Mouse (Mus musculus): ENCODE data around the gene Tsen2. TPM values are rescaled to one million over a fixed set of nuclear protein-coding genes. Genes with fewer than 3 reads are reported as not detected.

Tsen2 gene
- total RNA-seq, 2 experiments from 2014 or later, result 14.7 to 18.7 TPM

DNA sequence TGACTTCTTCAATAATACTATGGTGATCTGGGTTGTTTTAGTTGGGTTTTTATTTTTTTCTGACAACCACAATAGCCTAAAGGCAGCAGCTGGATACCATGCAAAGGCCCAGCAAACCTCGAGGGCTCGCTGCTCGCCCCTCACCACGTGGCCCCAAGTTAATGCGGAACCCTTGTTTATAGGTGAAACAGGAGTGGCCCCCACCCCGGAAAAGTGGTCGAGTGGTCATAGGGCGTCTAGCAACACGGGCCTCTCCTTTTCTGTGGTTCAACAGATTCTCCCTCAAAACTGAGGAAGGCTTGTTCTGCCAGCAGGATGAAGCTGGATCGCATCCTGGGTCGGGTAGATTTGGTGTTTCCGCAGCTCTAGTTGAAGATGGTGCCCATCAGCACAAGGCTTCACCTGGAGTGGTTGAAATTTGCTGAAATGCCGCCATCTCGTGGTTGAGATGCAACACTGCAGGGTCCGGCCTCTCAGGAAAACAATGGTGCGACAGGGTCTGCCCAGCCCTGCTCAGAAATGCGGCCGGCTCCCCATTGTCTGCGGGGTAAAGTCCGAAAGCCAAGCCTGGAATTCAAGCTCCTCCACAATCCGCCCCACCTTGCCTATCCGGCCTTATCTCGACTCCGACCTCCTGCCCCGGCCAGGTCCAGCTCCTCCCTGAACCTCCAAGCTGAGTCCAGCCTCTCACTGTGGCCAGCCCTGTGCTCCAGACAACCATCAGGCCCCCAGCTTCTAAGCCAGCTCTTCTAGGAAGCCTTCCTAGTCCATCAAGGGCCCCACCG lies 5.6 kb upstream of the Tsen2 start:
- peak; percentile 40 to 74 for DNase-seq (ENCODE audit: low spot score in 2 of 2)

DNA sequence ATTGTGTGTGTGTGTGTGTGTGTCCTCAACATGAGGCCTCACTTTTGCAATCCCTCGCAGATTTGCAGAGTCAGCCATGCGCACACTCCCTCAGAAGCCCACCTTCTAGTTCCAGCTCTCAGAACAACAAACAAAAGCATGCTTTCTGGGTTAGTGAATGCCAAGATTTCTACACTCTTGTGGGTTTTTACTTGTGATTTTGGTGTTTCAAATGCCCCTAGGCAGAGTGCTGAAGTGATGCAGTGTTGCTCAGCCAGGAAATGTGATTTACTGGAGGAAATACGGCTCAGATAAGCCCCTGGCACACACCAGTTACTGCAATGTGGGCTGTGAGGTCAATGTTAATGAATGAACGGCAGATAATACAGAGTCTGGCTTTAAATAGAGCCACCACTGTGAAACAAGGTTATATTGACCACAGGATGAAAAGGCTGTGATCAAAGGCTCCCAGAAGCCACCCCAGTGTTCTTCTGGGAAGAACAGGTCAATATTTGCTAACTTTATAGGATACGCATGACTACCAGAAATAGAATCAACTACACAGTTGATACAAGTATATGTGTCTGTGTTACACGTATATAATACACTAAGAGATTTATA lies 2.7 kb upstream of the Tsen2 start:
- DNase-seq (ENCODE audit: low spot score in 2 of 2), result no peak

DNA sequence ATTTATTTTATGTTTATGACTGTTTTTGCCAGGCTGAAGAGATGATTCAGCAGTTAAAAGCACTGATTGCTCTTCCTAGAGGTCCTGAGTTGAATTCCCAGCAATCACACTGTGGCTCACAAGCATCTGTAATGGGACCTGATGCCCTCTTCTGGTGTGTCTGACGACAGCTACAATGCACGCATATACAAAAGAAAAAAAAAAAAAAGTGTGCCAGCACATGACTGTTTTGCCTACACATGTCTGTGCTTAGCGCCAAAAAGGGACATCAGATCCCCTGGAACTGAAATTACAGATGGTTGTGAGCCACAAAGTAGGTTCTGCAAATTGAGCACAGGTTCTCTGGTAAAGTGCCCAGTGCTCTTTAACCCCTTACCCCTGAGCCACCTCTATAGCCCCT lies 2.1 kb upstream of the Tsen2 start:
- DNase-seq (ENCODE audit: low spot score in 2 of 2), result no peak

DNA sequence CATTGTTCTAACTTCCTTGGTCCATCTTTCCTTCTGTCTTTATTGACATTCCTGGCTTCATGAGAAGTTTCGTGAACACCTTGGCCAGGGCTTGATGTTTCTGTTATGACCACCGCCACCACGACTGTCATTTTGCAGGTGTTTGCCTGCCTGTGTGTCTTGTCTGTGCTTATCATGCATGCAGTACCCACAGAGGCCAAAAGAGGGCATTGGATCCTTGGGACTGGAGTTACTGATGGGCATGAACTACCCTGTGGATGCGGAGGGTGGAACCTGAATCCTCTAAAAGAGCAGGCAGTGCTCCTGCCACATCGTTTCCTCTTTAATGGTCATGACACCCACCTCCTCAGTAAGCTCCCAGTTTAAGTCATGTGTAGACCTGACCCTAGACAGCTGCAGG lies 1.8 kb downstream of the Tsen2 start:
- peak in 1 of 2 experiments; percentile 33 for DNase-seq (ENCODE audit: low spot score in 2 of 2)

DNA sequence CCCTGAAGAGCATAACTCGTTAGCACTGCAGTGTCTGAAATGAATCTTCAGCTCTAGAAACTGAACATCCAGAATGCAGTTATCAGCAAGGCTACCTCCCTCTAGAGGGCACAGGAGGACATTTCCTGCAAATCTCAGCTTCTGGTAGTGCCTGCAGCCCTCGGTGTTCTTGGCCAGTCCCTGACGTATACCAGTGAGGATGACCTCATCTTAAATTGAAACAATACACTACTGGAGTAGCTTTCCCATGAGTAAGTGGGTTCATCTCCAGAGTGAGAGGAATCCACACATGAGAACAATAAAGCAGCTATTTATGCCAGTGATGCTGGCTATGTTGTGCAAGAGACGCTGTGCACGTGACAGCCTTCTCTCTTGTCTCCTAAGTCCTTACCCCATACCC lies 11.0 kb downstream of the Tsen2 start:
- no peak for DNase-seq (ENCODE audit: low spot score in 2 of 2)

DNA sequence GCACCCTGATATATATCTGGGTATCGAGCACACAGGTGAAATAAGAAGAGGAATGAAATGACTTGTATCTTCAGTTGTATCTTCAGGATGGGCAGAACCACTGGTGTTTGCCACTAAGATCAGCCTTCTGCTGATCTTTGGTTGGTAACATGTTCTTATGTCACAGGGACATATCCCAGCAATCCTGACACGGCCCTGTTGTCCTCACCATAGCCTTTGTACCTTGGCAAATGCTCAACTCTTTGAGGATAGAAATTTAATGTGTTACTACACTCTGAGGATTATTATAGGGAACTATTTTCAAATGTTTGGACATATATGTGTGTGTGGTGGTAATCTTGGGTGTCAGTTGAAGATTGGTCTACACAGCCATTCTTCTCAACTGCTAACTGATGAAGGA lies 13.7 kb downstream of the Tsen2 start:
- no peak for DNase-seq (ENCODE audit: low spot score in 2 of 2)

DNA sequence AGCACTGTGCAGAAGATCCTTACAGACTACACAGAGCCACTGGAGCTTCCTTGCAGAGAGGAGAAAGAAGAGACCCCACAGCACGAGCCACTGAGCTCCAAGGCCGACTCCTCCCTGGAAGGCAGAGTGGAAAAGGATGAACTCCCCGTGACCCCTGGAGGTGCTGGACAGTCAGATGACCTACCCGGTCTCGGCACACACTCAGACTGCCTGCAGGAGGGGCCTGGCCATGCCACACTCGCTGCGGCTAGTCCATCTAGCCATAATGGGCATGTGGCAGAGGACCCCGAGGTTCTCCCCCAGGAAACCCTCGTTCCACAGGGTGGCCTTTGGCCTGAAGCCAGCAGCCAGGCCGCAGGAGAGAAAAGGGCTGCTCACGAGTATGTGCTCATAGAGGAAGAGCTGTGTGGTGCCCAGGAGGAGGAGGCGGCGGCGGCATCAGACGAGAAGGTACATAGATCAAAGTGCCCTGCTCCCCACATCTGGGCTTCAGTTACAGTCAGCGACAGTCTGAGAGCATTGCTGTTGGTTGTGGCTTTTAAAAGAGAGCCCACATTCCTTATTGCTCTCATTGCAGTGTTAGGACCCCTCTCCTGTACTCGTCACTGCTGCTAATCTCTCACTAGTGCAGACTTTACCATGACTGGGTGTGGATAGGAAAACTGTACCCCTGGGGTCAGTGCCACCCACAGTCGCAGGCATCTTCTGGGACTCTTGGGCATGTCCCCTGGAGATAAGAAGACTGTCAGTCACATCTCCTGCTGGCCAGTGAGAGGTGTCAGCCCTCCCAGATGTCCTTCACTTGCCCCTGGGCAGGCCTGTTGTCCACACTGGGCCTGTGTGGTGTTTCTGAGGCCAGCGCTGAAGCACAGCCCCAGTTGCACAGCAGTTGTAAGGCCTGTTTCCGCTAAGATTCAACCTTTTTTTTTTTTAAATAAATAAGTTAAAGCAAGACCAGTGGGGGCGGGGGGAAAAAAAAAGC lies 15.5 kb downstream of the Tsen2 start:
- no peak for DNase-seq (ENCODE audit: low spot score in 2 of 2)

DNA sequence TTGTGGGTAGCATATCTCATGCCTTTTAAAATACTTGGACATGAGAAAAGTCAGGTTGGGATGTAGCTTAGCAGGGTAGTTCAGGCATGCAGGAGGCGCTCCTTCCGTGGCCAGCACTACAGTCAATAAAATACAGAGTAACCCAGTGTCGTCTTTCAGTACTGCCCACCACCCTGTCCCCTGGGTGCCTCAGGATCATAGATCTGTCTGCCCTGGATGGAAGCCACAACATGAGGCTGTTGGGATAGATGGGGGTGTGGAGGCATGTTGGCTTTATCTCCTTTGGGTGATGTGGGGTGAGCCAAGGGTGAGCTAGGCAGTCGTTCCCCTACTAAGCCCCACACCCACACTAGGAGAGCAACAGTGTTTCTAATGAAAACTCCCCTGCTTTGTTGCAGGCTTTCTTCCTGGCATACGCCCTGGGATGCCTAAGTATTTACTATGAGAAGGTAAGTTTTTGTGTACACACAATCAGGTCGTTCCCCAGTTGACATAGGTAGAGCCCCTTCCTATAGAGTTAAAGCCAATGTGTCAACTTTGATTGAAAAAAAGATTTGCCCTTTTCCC lies 21.1 kb downstream of the Tsen2 start:
- DNase-seq (ENCODE audit: low spot score in 2 of 2), result no peak

DNA sequence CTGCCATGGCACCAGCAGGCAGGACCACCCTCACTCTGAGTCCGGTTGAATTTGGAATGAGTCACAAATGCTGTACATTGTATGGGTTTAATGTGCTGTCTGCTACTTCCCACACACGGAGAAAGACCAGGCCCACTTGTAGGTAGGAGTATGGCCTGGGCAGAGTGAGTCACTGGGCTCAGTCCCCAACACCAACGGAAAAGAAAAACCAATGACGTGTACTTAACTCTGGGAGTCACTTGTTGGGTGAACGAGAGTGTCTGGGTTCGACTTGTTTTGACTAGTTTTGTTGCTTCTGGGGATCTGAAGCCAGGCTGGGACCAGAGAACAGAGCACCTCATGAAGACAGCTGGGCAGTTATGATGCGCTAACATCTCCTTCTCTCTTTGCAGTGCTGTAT lies 29.7 kb downstream of the Tsen2 start:
- no peak for DNase-seq (ENCODE audit: low spot score in 2 of 2)

DNA sequence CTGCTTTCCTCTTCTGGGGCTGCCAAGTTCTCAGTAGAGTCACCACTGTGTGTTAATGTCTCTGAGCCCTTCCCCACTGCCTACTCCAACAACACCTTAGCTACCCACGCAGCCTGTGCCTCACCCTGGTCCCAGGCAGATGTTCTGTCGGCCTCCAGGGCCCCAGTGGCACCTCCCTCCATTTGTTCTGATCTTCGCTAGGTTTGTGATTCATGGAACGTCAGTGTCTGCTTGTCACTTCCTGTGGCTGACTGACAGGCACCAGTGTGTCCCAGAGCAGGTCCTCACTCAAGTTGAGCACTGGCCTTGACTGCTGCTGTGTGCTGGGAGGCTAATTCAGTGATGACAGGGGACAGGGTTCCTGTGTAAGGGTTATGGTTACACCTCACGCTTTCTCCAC lies 32.9 kb downstream of the Tsen2 start:
- DNase-seq (ENCODE audit: low spot score in 2 of 2), result no peak

DNA sequence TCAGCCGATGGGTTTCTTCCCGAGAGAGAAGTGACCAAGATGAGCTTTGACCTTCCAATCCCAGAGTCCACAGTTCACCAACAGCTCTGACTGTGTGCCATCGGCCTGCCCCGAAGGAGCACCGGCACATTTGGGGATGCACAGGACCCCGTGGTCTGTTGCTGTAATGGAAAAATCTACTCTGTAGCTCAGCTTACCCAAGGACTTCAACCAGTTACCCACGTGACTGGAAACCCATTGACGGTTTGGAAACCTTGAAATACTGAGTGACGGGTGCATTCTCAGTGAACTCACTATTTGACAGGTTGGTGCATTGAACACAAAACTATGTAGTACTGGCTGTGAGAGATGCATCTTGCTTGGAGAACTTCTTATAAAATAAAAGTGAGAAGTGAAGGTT lies 33.5 kb downstream of the Tsen2 start:
- DNase-seq (ENCODE audit: low spot score in 2 of 2), result no peak

DNA sequence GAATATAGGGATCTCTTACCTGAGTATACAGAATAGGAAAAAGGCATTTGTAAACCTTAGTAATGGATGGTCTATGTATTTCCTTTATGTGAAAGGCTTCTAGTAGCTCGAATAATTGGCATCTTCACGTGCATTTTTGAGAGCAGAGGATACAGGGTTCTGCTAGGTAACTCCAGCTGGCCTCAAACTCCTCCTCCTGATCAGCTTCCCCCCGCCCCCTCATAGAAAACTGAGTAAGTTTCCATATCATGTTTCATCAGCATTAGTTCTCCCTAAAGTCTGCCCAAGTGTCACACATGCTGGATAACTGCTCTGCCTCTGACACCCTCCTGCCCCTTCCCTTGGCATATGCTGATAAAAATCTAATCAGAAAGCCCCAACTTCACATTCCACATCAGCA lies 36.3 kb downstream of the Tsen2 start:
- DNase-seq (ENCODE audit: low spot score in 2 of 2), result no peak

DNA sequence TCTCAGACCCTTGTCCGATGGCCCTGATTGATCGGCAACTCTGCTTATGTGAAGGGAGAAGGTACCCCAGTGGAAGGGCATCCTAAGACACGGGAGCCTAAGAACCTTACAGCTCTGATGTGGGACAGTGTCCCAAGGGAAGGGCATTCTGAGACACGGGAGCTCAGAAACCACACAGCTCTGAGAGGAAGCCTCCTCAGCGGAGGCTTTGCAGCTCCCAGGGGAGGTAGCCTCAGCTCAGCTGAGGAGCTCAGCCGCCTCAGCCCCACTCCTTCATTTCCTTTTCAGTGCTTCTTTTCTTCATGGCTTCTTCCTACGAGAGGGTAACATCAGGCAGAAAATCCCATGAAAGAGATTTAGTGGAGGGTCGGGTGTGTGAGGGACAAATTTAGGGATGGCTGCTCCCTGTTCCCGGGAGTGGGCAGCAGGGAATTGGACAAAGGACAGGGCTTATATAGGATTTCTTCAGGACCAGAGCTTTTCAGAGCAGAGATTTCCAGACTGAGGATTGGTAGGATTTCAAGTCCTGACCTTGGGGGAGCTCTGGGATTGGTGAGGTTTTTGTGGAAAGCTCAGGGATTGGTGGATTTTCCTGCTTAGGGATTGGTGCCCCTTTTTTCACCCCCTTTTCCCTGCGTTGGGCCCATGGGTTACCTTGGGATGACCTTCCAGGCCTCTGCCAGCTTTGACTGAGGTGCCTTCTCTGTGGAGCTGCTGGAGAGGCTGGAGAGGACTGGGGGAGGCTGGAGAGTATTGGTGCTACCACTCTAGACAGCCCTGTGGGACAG lies 38.1 kb downstream of the Tsen2 start:
- no peak for DNase-seq (ENCODE audit: low spot score in 2 of 2)

DNA sequence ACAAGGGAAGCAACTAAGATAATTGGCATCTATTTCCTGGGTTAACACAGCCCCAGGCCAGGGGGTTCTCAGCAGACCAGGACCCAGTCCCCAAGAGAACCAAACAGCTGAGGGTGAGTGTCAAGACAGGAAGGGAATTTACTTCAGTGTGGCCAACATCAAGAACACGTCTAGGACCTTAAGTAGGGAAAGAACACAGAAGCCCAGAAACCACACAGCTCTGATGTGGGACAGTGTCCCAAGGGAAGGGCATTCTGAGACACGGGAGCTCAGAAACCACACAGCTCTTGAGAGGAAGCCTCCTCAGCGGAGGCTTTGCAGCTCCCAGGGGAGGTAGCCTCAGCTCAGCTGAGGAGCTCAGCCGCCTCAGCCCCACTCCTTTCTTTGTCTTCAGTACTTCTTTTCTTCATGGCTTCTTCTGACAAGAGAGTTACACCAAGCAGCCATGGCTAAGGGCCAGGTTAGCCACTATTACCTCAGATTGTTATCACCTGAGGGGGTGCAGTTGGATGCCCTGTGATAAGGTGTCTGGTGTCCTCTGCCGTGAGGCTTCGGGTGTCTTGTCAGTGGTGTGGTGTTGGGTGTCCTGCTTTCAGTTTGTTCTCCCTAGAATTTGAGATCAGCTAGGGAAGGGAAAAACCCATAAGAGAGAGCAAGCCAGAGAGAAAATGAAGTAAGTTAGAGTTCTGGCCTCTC lies 39.1 kb downstream of the Tsen2 start:
- no peak for DNase-seq (ENCODE audit: low spot score in 2 of 2)

DNA sequence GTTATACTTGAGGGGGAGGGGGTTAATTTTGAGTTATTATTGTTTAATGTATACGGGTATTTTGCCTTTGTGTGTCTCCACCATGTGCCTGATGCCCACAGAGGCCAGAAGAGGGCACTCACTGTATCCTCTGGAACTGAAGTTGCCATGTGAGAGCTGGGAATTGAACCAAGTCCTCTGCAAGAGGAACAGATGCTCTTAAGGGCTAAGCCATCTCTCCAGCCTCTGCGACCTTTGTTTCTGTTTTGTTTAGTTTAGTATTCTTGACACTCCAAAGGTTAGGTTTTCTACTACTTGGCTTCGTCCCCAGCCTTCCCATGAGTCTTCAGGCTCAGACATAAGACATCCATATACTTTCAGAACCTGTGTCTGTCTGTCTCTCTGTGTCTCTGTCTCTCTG lies 39.7 kb downstream of the Tsen2 start:
- DNase-seq (ENCODE audit: low spot score in 2 of 2), result no peak

DNA sequence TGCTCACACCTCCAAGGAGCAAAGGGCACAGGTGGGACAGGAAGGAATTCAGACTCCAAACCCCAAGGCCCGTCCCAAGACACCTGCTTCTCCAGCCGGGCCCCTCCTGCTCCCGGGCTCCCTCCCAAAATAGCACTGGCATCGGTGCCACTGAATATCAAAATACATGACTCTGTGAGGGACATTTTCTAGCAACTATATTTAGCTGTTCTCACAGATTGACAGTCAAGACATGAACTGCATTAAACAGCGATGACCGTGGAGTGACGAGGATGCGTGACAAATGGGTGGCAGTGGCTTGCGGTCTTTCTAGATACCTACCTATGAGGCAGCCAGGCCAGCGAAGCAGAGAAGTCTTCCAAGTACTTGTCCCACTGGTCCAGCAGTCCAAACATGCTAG lies 41.9 kb downstream of the Tsen2 start:
- no peak for DNase-seq (ENCODE audit: low spot score in 2 of 2)

DNA sequence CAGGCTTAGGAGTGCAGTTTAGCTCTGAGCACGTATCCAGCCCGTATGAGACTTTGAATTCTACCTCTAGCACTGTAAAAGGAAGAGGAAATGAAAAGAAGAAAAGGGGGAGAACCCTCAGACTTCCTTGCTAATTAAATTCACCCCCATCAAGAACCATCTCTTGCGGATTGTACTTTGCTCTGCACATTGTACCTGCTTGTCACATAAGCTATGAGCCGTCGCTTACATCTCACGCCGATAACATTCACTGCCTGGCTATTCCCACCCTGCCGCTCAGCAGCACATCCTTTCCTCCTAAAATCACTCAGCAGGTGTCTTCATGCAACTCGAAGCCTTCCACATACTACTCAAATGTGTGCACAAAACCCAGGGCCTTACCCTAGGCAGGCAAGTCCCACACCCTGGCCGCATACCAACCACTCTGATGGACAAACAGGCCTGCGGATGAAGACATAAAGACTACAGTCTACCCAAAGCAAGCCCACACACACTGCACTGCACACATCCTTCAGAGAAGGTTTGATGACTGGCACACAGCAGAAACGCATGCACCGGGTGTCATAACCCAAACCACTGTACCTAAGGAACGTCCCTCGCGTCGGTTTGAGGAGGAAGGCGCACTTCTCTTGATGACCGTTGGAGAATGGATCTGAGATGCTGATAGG lies 47.4 kb downstream of the Tsen2 start:
- no peak for DNase-seq (ENCODE audit: low spot score in 2 of 2)

DNA sequence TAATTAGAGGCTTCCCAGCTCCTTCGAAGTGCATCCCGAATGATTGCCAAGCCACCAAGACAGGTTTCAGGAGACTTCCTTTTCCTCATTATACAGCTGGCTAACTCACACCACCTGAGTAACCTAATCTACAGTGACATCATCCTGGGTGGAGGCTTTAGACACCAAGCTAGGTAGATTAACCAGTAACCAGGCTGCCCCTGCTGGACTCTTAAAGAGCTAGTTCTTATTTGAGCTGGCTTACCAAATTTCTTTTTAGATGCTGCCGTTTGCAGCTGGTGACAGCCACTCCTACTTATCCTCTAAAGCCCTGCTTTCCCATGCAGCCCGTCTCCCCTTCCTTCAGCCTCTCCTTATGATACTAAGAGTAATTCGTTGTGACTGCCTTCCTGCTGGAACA lies 48.0 kb downstream of the Tsen2 start, which contains the start of gene Mkrn2os:
TSS of gene Mkrn2os (minus strand) at position 119 of the 400 bp plus-strand sequence.
- no peak for DNase-seq (ENCODE audit: low spot score in 2 of 2)

DNA sequence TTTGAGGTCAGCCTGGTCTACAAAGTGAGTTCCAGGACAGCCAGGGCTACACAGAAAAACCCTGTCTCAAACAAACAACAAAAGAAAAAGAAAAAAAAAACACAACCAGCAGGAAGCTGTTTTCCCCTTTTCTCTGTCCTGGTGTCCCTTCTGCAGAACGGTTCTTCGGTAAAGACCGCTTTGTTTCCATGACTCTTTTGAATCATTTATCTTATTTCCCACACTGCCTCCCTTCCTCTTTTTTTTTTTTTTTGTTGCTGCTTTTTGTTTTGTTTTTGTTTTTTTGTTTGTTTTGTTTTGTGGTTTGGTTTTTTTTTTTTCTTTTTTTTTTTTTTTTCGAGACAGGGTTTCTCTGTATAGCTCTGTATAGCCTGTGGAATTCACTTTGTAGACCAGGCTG lies 48.8 kb downstream of the Tsen2 start:
- no peak for DNase-seq (ENCODE audit: low spot score in 2 of 2)

DNA sequence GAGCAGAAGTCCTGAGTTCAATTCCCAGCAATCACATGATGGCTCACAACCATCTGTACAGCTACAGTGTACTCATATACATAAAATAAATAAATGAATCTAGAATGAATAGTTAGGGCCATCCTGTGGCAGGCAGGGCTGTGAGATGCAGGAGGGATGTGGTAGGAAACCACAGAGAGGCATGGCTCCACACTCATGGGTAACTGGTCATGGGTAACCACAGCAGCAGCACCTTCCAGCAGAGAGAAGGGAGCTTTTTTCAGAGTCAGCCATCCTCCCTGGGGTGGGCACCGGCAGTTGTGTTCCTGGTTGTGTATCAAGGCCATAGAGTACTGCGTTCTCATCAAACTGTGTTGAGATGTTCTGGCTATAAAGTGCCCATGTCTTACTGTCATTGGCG lies 50.0 kb downstream of the Tsen2 start:
- no peak for DNase-seq (ENCODE audit: low spot score in 2 of 2)

All from gastrocnemius, postnatal 4 days (tissue).